2 mouse cellular contexts compared by ENCODE assay signal in genomic region chr8:106306711-106307248, GRCm38 (mm10). TPM values are rescaled to one million over a fixed set of nuclear protein-coding genes. Genes with fewer than 3 reads are reported as not detected.
"Had no signal": no experiment of that assay in that cellular context is flagged by ENCODE, and none has a peak within 500 bp of the region (broad histone marks: within the 10 kb centered on the region; RNA-seq: fewer than 3 reads in every experiment).

No protein-coding gene starts in this region.

RNA-seq across cellular contexts. Expression of gene Smpd3, which starts 31.0 kb away (rescaled TPM):
- total RNA-seq: megakaryocyte progenitor cell, adult 5-6 weeks; megakaryocyte-erythroid progenitor cell, adult 5-6 weeks had no signal
